Mouse (Mus musculus) kidney, postnatal 4 days (tissue): Measurements from ENCODE around the gene Cnga2.
"Not testable (repeated sequence)": the region's sequence is repeated elsewhere in the genome, so short reads cannot be mapped to it uniquely, and the experiment has no call there.

Experiments used
- DNase-seq, 2 experiments: peaks; one replicate each; pipeline ENCODE4 v3.0.0; 2021; ENCODE audit warnings: mixed read lengths in 2 of 2

The Cnga2 gene

DNA sequence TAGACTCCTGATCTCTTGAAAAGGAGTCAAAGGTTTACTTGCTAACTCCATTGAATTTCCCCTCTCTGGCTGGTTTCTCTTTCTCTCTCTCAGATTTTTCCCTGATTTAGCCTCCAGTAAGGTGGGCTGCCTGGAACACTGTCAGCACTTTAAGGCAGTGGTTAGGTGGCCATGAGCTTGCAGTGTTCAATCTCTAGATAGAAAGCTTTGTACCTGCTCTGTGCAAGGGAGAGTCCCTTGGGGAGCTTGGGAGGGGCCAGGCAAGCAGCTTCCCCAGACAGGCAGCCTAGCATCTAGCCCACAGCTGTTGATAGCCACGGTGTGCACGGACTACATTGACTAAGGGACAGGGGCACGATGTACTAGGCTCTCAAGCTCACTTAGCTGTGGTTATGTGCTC is at the start of gene Cnga2:
TSS of gene Cnga2 (plus strand) at position 301 of the 400 bp plus-strand sequence.
- DNase-seq, result no peak

DNA sequence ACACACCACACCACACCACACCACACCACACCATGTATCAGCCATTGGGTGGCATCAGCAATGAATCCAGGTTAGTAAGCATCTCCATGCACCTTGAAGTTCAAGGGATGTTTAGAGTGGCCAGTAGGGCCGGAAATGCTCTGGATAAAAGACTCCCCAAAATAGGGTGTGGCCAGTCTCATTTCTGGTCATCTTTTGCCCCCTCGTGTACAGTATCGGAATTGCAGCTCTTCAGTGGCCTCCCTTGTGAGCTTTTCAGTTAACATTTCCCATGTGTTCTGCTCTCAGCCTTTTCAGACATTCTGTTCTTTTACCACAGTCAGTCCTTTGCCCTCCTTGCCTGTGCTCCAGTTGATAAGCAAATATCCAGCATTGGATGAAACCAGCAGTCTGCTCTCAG is 45.0 kb upstream of the Cnga2 start:
- DNase-seq, result peak; percentile 53 to 61

DNA sequence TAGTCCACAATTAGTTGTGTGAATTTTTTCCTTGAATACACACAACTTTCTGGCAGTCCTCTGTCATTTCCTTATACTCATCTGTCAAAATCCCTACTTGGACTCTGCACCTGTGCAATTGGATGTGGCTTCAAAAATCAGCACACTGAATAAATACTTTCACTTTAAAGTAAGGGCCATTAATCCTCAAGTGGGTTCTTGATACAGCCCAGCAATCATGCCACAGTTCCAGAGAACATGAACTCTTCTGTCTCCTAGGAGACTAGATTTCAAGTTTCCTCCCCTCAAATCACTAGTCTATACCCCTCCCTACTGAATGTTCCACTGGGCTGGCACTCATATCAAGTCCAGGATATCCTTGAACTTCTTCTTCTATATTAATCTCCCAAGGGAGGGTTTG is 33.3 kb upstream of the Cnga2 start:
- DNase-seq, result no peak

DNA sequence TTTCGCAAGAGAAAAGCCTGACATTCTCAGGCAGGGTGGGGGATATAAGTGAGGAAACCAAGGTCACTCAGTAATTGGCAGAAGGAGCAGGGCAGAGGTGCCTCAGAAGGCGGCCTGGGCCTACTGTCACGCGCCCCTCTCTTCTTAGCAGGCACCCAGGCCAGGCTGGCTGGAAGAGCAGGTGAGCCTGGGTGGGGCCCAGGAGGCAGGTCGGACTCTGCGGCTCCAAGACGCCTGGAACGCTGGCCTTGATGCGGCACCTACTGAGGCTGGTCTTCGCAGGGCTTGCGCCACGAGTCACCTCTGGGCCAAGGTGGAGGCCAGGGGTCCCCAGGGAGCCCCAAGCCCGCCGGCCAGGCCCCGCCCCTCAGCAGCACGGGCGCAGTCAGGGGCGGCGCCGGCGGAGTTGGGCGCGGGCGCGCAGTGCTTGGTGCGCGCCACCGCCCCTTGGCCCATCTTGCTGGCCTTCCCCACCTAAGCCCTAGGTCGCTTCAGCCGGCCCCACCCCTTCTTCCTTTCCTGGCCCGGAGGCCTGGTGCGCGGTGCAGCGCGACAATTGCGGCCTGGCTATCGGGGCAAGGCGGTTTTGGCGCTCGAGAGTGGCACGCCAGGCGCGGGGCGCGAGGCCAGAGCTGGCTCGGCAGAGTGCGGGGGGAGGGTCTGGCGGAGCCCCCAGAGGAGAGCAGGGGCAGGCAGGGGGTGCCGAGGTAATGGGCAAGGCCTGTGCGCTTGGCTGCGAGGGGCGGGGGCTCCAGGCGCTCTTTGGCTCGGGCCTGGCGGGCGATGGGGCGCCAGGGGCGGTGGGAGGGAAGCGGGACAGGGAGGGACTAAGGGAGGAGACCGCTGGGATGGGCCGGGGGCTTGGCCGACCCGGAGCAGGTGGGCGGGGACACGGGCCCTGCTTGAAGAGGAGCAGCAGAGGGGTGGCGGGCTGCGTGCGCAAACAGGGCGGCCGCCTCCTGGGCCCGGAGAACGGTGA is 29.3 kb upstream of the Cnga2 start, which contains the start of gene Prrg3:
TSS of gene Prrg3 (plus strand) at position 552 of the 979 bp plus-strand sequence.
- peak; percentile 75 to 85 for DNase-seq

DNA sequence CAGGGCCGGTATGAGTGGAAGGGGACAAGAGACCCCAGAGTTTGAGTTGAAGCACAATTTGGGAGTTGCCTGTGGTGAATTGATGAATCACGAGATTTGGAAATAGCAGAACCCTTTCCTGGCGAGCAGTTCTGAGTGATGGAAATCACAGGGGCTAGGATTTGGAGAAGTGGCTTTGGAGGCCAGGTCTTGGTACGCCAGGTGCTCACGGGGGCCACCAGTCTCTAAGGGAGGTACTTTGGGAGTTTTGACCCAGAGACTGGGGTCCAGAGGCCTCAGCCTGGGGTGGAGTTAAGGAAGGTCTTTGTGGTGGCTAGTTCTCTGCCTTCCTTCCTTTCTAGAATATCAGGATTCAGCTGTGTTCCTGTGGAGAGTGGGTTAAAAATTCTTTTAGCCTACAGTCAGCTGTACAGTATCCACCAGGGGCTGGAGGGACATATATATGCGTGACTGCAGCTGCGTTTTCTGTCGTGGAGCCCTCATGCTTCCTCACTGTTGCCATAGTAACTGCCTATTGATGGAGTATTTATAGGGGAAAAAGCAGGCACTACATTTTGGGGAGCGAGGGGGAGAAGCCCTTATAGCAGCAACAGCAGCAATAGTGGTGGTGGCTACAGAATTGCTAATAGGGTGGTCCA is 28.3 kb upstream of the Cnga2 start:
- peak; percentile 1 to 3 for DNase-seq

DNA sequence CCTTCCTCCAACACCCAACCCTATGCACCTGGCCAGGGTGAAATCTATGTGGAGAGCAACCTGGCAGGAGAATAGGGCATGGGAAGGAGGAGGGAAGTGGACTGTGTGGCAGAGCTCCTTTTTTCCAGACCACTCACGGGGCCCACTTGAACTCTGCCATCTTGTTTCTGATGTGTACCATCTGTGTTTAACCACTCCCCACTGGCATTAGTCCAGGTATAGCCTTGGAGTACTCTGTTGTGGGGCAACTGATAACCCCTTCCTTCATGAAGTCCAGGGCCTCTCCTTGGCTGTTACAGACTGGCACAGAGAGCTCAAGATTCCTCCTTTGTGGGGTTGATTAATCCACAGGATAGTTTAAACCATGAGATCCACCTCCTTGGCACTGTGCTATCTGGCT is 23.4 kb upstream of the Cnga2 start:
- DNase-seq, result no peak

DNA sequence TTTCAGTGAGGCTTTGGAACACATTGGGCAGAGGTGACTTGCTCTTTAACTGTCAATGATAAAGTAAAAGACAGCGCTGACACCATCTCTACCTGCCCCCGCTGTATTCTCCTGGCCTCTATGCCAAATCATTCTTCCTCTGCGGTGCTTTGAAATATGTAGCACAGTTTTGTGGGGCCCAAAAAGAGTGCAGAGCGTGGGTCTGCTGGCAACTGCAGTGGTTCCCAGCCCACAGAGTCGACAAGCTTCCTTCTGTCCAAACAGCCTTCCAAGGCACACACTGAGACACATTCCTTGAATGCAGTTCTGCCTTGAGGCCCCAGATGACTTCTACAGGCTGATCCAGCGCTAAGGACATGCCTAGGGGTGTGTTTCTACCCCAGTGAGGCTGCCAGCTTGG is 22.8 kb upstream of the Cnga2 start:
- no peak for DNase-seq

DNA sequence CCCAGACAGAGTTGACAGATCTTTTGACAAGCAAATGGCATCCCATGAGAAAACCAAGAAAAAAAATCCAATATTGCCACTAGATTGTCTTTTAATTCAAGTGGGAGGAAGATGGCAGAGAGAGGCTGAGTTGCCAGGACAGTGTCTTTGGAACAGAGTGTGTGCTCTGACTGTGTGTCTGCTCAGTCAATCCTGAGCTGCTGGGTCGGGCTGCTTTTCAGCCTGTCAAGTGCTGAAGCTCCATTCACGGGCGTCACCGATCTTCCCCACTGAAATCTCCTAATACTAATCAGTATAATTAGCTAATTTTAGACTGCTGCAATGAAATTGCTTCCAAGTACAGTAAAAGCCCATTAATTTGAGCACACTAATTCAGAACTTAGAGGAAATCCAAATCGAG is 20.3 kb upstream of the Cnga2 start:
- no peak for DNase-seq

DNA sequence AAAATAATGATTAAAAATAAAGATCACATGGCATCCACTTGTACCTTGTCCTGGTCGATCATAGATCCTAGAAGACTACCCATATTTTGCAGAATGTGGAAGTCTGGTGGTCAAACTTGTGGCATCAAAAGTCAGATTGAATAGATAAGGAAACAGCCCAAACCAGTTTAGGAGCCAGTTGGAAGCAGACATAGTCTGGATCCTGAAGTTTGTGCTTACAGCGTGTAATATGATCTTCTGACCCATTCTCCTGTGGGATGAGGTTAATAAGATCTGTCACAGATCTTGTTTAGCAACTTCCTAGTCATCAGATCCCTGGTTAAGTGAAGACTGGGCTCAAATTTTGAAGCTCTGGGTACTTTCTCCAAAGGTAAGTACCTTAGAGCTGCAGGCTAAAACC is 19.0 kb upstream of the Cnga2 start, which contains the start of gene Fate1:
TSS of gene Fate1 (plus strand) at position 301 of the 400 bp plus-strand sequence.
- no peak for DNase-seq

DNA sequence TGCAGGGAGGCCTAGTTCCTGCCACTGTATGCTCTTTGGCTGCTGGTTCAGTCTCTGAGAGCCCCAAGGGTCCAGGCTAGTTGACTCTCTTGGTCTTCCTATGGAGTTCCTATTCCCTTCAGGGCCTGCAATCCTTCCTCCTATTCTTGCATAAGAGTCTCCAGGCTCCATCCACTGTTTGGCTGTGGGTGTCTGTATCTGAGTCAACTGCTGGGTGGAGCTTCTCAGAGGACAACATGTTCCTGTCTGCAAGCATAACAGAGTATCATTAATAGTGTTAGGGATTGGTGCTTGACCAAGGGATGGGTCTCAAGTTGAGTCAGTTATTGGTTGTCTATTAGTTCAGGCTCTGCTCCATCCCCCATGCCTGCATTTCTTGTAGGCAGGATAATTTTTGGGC is 14.0 kb upstream of the Cnga2 start:
- not testable (repeated sequence) for DNase-seq

DNA sequence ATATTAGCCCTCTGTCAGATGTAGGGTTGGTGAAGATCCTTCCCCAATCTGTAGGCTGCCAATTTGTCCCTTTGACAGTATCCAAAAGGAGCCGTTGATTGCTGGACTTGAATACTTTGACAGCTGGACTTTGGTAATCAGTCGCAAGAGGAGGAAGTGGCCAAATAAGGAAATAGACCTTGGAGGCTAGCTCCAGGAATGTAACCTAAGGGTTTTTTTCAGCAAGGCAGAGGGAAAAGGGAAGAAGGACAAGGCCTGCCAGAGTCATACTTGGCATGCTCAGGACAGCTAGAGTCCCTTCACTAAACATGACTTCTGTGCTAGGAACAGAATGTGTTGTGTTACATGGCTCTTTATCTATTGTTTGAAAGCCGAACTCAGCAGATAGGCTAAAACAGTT is 11.2 kb upstream of the Cnga2 start:
- no peak for DNase-seq

DNA sequence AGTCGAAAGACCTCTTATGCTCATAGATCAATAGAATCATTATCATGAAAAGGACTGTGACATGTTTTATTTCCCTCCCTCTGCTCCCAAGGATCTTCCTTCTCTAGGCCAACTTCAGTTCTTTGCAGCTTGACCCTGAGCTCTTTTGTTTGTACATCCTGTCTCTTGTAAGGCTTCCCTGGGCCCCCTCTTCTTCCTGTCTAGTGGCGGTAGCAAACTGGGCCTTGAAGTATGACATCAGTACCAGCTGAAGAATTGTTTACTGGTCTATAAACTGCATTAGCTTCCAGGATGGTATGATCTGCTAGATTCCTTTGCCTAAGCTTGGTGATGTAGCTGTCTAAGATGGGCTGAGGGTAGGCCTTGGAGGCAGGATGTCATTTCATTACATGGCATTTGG is 10.3 kb upstream of the Cnga2 start:
- DNase-seq, result no peak

DNA sequence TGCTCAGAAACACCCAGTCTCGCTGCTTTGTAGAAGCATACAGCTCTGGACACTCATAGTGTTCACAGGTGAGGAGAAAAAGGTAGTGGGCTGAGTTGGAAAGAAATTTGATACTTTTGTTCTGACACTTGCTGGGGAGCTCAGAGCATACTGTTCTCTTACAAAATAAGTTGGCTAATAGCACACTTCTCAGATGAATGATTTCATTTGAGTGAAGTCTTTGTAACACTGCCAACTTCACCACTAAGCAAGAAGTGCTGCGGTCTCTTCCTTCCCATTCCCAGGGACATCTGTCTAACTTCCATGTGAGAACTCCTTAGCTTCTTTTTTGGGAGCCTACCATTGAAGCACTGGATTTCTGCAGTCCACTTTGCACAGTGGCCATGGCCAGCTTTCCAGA is 8.4 kb upstream of the Cnga2 start:
- no peak for DNase-seq

DNA sequence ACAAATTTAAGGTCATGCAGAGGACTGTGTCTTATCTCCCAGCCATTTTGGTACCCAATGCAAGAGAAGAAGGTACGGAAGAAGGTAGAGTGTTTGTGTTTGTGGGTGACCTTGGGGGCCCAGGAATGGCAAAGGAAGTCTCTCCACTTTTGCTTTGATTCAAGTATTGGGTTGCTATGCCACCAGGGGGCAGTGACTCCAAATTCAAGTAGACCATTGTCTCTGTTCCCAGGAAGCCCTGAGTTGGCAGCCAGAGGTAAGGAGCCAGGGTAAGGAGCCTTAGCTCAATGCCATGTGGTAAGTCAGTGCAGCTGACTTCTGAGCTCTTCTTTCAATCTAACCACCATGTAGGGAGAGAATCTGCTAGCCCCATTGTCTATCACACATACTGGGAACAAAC is 7.9 kb upstream of the Cnga2 start:
- DNase-seq, result peak; percentile 21 to 55

DNA sequence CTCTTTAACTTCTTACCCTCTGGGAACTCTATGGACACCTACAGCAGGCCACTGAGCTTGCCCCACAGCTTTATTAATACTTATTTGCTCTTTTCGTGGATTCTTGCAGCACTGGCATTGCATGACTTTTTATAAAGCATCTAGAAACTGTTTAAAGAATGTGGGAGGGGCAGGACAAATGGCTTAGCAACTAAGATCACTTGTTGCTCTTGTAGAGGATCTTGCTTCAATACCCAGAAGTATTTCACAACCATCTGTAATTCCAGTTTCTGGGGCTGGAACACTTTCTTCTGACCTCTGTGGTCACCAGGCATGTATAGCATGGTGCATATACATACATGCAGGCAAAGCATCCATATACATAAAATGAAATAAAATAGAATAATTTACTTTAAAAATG is 4.3 kb downstream of the Cnga2 start:
- DNase-seq, result no peak

DNA sequence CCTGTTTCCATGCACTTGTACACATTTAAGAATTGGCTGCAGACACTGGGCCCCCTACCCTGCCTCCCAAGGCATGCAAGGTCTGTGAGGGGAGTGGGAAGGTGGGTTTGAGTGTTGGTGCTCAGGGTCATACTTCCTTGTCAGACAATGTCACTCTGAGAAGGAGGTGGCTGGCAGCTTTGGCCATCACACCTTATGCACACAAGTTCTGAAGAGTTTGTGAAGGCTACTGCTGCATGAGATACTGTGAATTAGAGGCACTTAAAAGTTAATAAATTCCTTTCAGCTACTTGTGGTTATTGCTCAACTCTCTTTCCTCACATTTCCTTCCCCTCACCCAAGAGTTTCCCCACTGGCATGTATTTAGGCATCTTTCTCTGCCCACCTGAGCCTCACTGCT is 18.3 kb downstream of the Cnga2 start:
- no peak for DNase-seq

DNA sequence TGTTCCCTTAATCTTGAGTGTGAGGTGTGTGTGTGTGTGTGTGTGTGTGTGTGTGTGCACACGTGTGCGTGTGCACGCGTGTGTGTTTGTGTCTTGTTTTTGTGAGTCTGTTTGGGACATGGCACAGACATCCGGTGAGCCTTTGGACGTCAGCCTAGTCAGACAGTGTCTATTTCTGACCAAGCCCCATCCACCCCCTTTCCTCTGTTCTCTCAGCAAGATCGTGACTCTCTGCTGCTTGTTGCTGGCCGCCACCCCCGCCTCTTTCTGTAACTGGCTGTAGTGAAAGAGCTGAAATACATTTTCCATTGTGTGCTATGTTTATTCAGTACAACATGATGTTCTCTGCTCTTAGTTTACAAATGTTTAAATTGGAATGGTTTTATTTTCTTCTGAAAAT is 20.6 kb downstream of the Cnga2 start:
- peak; percentile 10 to 27 for DNase-seq

DNA sequence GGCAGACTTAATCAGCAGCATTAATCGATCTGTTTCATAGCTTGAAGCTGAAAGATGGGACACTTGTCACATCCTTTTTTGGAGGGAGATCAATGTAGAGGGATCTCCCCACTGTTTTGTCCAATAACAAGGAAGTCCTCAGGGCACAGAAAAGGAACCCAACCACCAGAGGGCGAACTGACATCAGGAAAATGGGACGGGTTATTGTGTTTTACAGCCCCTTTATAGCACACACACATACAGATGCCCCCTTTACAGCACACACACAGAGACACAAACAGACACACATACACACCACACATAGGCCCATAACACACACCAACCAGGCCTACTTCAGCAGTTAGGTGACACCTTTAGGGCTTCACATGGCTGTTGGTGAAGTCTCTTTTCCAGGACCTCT is 21.2 kb downstream of the Cnga2 start:
- DNase-seq, result peak; percentile 31 to 57

DNA sequence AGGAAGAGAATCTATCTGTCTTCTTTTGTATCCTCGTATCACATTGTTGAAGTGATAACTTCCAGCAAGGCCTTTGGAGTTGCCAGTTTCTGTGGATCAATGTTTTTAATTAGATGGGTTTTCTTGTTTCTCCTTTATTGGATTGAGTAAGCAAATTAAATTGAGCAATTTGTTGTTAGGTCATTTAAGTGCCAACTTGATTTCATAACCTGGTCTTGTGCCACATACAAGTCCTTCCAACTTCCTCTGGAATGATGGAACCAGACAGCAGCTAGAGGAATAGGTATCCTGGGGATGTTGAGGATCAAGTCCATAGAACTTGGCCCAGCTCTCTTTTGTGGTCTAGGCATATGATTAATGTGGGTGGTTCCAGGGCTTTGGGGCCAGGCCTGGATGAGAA is 30.6 kb downstream of the Cnga2 start:
- no peak for DNase-seq

DNA sequence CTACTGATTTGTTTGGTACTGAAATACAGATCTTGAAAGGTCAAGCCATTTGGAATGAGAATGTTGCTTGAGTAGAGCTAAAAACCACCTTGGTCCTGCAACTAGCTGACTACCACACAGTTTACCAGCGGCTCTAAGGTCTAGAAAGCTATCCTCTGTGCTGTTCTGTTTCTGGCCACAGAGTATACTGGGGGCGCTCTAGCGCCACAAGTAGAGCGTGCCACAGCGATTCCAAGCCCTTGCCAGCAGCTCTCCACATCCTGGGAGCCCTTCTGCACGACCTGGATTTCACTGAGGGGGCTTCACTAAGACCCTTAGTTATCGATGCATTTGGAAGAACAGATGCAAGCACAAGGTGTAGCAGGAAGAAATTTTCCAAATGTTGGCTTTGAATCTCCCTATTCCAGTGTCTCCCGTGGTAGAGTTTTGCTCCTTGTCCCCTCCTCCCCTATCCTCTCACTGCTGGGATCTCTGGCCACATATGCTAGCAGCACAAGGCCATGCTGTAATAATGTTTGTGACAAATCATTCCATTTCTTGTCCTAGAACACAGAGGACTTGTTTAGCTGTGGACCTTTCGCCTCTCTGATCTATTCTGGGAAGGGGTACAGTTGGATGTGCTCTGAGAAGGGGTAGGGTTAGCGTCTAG is 31.2 kb downstream of the Cnga2 start:
- DNase-seq, result peak; percentile 13 to 39

DNA sequence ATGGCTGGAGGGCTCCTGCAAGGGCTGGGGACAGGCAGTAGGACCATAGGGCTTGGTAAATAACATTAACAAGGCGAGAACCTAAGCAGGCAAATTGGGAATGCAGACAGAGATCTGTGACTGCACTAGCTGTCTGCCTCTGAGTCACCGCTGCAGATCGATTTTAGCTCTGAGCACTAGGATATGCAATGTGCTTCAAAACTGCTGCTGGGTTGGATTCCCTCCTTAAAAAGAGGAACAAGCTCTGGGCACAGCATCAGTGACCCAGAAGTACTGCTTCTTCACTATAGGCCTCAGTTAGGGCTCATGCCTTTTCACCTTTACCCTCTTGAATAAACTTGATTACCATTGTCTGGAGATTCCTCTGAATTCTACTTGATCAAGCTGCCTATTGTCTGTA is 31.9 kb downstream of the Cnga2 start:
- no peak for DNase-seq

DNA sequence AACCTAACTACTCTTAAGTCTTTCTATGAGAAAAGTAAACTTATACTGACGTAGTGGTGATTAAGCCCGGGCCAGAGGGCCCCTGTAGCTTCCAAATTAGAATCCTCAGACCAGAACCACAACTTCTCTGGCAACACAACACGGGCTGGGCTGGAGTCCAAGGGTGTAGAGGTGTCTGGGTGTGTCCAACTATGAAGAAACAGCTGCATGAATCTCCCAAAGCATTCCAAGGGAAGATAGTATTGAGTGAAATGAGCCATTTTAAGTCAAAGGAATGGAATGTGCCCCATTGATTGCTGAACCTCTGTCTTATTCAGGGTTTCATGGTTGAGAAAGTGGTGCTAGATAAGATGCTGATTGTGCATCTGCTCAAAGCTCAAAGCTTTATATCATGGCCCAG is 52.4 kb downstream of the Cnga2 start:
- DNase-seq, result peak; percentile 0 to 1

DNA sequence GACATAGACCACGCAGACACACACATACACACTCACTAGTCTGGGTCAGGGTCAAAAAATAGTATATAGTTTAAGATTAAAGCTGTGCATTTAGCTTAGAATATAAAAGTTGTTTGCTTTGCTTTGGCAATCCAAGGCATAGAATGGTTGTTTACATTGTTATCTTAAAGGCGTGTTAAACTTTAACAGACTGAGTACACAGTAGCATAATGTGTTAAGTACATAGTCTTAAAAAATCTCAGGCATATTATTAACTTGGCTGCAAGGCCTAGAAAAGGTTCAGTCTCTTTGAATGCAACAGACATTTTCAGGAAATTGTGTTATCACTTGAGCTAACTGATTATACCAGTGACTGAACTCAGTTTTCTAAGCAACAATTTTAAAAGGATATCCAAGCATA is 56.3 kb downstream of the Cnga2 start:
- DNase-seq, result no peak
